Mouse (Mus musculus) midbrain, postnatal 0 days (tissue): ENCODE measurements around the gene Cyp1a1. TPM values are rescaled to one million over a fixed set of nuclear protein-coding genes. Genes with fewer than 3 reads are reported as not detected.

Source experiments
- ATAC-seq: fragments of 200-750 bp; cut with Nextera tagmentation; 2 replicates; pipeline ENCODE4 v1.8.0; 2017; ENCODE audit warnings: moderate number of reproducible peaks, mild to moderate bottlenecking, moderate TSS enrichment, moderate library complexity; ENCODE audit not compliant: low FRiP score
- DNase-seq: peaks from one replicate; pipeline ENCODE4 v3.0.0-alpha.2; 2015; ENCODE audit warnings: low spot score
- H3K27ac ChIP-seq: fragments of 300-500 bp; sonication (generic); 2 replicates; pipeline ENCODE4 v1.5.1; 2014; ENCODE audit warnings: low read depth, mild to moderate bottlenecking, low read length, mixed read lengths
- H3K27me3 ChIP-seq: fragments of 300-500 bp; sonication (generic); 2 replicates; pipeline ENCODE4 v1.6.1; 2014; ENCODE audit warnings: low read length, control low read depth, mixed read lengths; ENCODE audit not compliant: insufficient read depth
- H3K36me3 ChIP-seq: fragments of 300-500 bp; sonication (generic); 2 replicates; pipeline ENCODE4 v1.6.1; 2014; ENCODE audit warnings: low read length, control low read depth, mixed read lengths; ENCODE audit not compliant: insufficient read depth
- H3K4me1 ChIP-seq: fragments of 300-500 bp; sonication (generic); 2 replicates; pipeline ENCODE4 v1.6.1; 2014; ENCODE audit warnings: mild to moderate bottlenecking, control low read depth, antibody characterized with exemption, low read length, mixed read lengths; ENCODE audit not compliant: insufficient read depth
- H3K4me2 ChIP-seq: fragments of 300-500 bp; sonication (generic); 2 replicates; pipeline ENCODE4 v1.6.1; 2014; ENCODE audit warnings: low read depth, mild to moderate bottlenecking, low read length, mixed read lengths; ENCODE audit not compliant: poor library complexity, severe bottlenecking
- H3K4me3 ChIP-seq: fragments of 300-500 bp; sonication (generic); 2 replicates; pipeline ENCODE4 v1.5.1; 2014; ENCODE audit warnings: low read depth, mild to moderate bottlenecking, low read length, moderate library complexity
- H3K9ac ChIP-seq: fragments of 300-500 bp; sonication (generic); replicated peaks from 2 replicates; pipeline ENCODE4 v1.6.1; 2014; ENCODE audit warnings: mild to moderate bottlenecking, low read length, moderate library complexity, mixed read lengths; ENCODE audit not compliant: poor library complexity, severe bottlenecking
- H3K9me3 ChIP-seq: fragments of 300-500 bp; sonication (generic); 2 replicates; pipeline ENCODE4 v1.6.1; 2016; ENCODE audit warnings: low read length, control low read depth
- CTCF ChIP-seq: IDR thresholded peaks from 2 replicates; pipeline ENCODE4 v1.5.1; 2016; ENCODE audit warnings: antibody characterized with exemption, mild to moderate bottlenecking
- WGBS: fragments of 180-500 bp; shearing (Covaris S2); extraction: QIAGEN DNeasy Blood & Tissue Kit; methylation state at CpG from one replicate; pipeline ENCODE4 v1.1.7; 2014; 5-methylcytosine and 5-hydroxymethylcytosine counted together
- polyA plus RNA-seq: library from polyadenylated mRNA; unstranded; fragments of >200 nt; fragmentation: Nextera tagmentation; extraction: Ambion mirVana; gene quantifications from 2 replicates; pipeline ENCODE4 v1.2.1, GENCODE M21; 2015
- total RNA-seq: library from RNA; depleted of rRNA; stranded (reverse); fragments of >200 nt; gene quantifications from 2 replicates; pipeline ENCODE4 v1.2.3, GENCODE M21; 2014; rRNA removed

The Cyp1a1 gene
- total RNA-seq (0.28 TPM in 1 of 2 replicates, not detected in the other), polyA plus RNA-seq (0.09 TPM in 2 replicates)

GRCm38 (mm10) chr9:57687751-57688150, at the start of gene Cyp1a1:
Gene Cyp1a1 (plus strand): TSS chr9:57687928.
- TF ChIP-seq CTCF = no peak
- DNase-seq (no peak), ATAC-seq (no peak)
- Histone ChIP-seq H3K4me1 (no peaks in the 10 kb centered on the region), H3K9ac (no peak within 1 kb of the TSS), H3K4me3 (no peak within 1 kb of the TSS), H3K4me2 (no peak within 1 kb of the TSS), H3K36me3 (no peaks in the 10 kb centered on the region), H3K27ac (no peak within 1 kb of the TSS), H3K9me3 (no peaks in the 10 kb centered on the region), H3K27me3 (no peaks in the 10 kb centered on the region)
- 90% methylated on average over 2 of the region's 2 CpGs for WGBS

GRCm38 (mm10) chr9:57638651-57639459, 48.9 kb upstream of the Cyp1a1 start:
- TF ChIP-seq CTCF = no peak
- H3K27ac ChIP-seq = peak overlapping the region; percentile 34; the same call in 1 of the 2 replicates
- H3K4me1 ChIP-seq = peaks cover 35% of the 10 kb centered on the region
- H3K27me3 ChIP-seq = no peaks in the 10 kb centered on the region
- peaks cover 13% of the 10 kb centered on the region for H3K36me3 ChIP-seq
- peak overlapping the region; percentile 19 for H3K4me2 ChIP-seq
- peak overlapping the region; percentile 19; the same call in 1 of the 2 replicates for H3K9ac ChIP-seq
- DNase-seq (no peak), ATAC-seq (no peak)
- H3K9me3 ChIP-seq = no peaks in the 10 kb centered on the region
- WGBS = 40% methylated on average over 8 of the region's 8 CpGs
- H3K4me3 ChIP-seq = no peak overlapping the region

GRCm38 (mm10) chr9:57639661-57640328, 47.9 kb upstream of the Cyp1a1 start:
- peak overlapping the region; percentile 51; the same call in 1 of the 2 replicates for H3K27ac ChIP-seq
- no peaks in the 10 kb centered on the region for H3K9me3 ChIP-seq
- no peak overlapping the region for H3K4me3 ChIP-seq
- peaks cover 40% of the 10 kb centered on the region for H3K4me1 ChIP-seq
- TF ChIP-seq CTCF = no peak
- peaks cover 11% of the 10 kb centered on the region; the same call in 1 of the 2 replicates for H3K36me3 ChIP-seq
- H3K9ac ChIP-seq = peak overlapping the region; percentile 36; the same call in 1 of the 2 replicates
- WGBS = 61% methylated on average over 5 of the region's 5 CpGs
- H3K4me2 ChIP-seq = peak overlapping the region; percentile 37
- ATAC-seq = no peak
- no peaks in the 10 kb centered on the region for H3K27me3 ChIP-seq
- no peak for DNase-seq

- H3K4me3 ChIP-seq = no peak overlapping the region
- no peaks in the 10 kb centered on the region for H3K9me3 ChIP-seq
- H3K36me3 ChIP-seq = peaks cover 11% of the 10 kb centered on the region; the same call in 1 of the 2 replicates
- TF ChIP-seq CTCF = no peak
- peaks cover 40% of the 10 kb centered on the region for H3K4me1 ChIP-seq
- no peaks in the 10 kb centered on the region for H3K27me3 ChIP-seq
- peak overlapping the region; percentile 37 for H3K4me2 ChIP-seq
- H3K9ac ChIP-seq = peak overlapping the region; percentile 36; the same call in 1 of the 2 replicates
- WGBS = 35% methylated on average over 15 of the region's 15 CpGs
- H3K27ac ChIP-seq = peak overlapping the region; percentile 51; the same call in 1 of the 2 replicates
- DNase-seq (no peak), ATAC-seq (no peak)
Observed at GRCm38 (mm10) chr9:57640384-57640783, 47.3 kb upstream of the Cyp1a1 start.

GRCm38 (mm10) chr9:57641022-57641421, 46.7 kb upstream of the Cyp1a1 start:
- DNase-seq (no peak), ATAC-seq (no peak)
- 82% methylated on average over 1 of the region's 1 CpGs for whole genome bisulfite sequencing
- Histone ChIP-seq H3K27me3 (no peaks in the 10 kb centered on the region), H3K36me3 (peaks cover 11% of the 10 kb centered on the region; the same call in 1 of the 2 replicates), H3K4me3 (no peak overlapping the region), H3K9ac (no peak overlapping the region), H3K27ac (no peak overlapping the region), H3K4me2 (0 out of 2 replicates have a peak overlapping the region, but pooled peaks have one; percentile 37), H3K4me1 (peaks cover 40% of the 10 kb centered on the region), H3K9me3 (no peaks in the 10 kb centered on the region)
- TF ChIP-seq CTCF = no peak
